15 mouse cellular contexts compared by ENCODE assay signal in genomic region chr16:57302792-57303698, GRCm38 (mm10). TPM values are rescaled to one million over a fixed set of nuclear protein-coding genes. Genes with fewer than 3 reads are reported as not detected.
DNase-seq lines count a peak whose midpoint lies in the region; ATAC-seq and TF ChIP-seq lines count a peak whose summit lies in the region.
"Had no signal": no experiment of that assay in that cellular context is flagged by ENCODE, and none has a peak within 500 bp of the region (broad histone marks: within the 10 kb centered on the region; RNA-seq: fewer than 3 reads in every experiment).

No protein-coding gene starts in this region.

- no peaks in the 10 kb centered on the region for H3K36me3 ChIP-seq in forebrain, embryonic 11.5 days (ENCODE audit: control insufficient read depth, insufficient read depth, low read length)
- 0 out of 2 replicates have a peak, but pooled peaks cover 2% of the 10 kb centered on the region for H3K36me3 ChIP-seq in forebrain, embryonic 10.5 days (replicated peaks)
- no peaks in the 10 kb centered on the region for H3K36me3 ChIP-seq in embryonic facial prominence, embryonic 12.5 days
- H3K36me3 ChIP-seq in hindbrain, embryonic 12.5 days, result no peaks in the 10 kb centered on the region
- H3K36me3 ChIP-seq in limb, embryonic 14.5 days (ENCODE audit: control insufficient read depth, insufficient read depth, low read length), result no peaks in the 10 kb centered on the region

- H3K4me3 ChIP-seq in forebrain, embryonic 11.5 days (ENCODE audit: low read depth, low read length), result no peak overlapping the region
- no peak overlapping the region for H3K4me3 ChIP-seq in forebrain, embryonic 10.5 days
- no peak overlapping the region for H3K4me3 ChIP-seq in embryonic facial prominence, embryonic 12.5 days
- H3K4me3 ChIP-seq in hindbrain, embryonic 12.5 days, result no peak overlapping the region
- H3K4me3 ChIP-seq in limb, embryonic 14.5 days (replicated peaks; ENCODE audit: low read length), result peak overlapping the region; percentile 14

- H3K4me2 ChIP-seq in forebrain, embryonic 11.5 days (ENCODE audit: low read depth, low read length, severe bottlenecking), result no peak overlapping the region
- peak overlapping the region; percentile 44 for H3K4me2 ChIP-seq in embryonic facial prominence, embryonic 12.5 days (replicated peaks)
- H3K4me2 ChIP-seq in hindbrain, embryonic 12.5 days (replicated peaks), result 0 out of 2 replicates have a peak overlapping the region, but pooled peaks have one; percentile 25
- H3K4me2 ChIP-seq in limb, embryonic 14.5 days (replicated peaks; ENCODE audit: low read depth, low read length, severe bottlenecking), result peak overlapping the region; percentile 43

- H3K27ac ChIP-seq in forebrain, embryonic 11.5 days (ENCODE audit: low read depth, low read length), result no peak overlapping the region
- H3K27ac ChIP-seq in forebrain, embryonic 10.5 days, result no peak overlapping the region
- H3K27ac ChIP-seq in embryonic facial prominence, embryonic 12.5 days, result no peak overlapping the region
- no peak overlapping the region for H3K27ac ChIP-seq in hindbrain, embryonic 12.5 days
- no peak overlapping the region for H3K27ac ChIP-seq in limb, embryonic 14.5 days (replicated peaks; ENCODE audit: low read depth, low read length)
- H3K27ac ChIP-seq: kidney, postnatal 0 days had no signal

- H3K9ac ChIP-seq in forebrain, embryonic 11.5 days (ENCODE audit: low read length), result no peak overlapping the region
- H3K9ac ChIP-seq in embryonic facial prominence, embryonic 12.5 days, result no peak overlapping the region
- H3K9ac ChIP-seq in hindbrain, embryonic 12.5 days, result no peak overlapping the region
- 0 out of 2 replicates have a peak overlapping the region, but pooled peaks have one; percentile 25 for H3K9ac ChIP-seq in limb, embryonic 14.5 days (ENCODE audit: low read depth, low read length, severe bottlenecking)
- H3K9ac ChIP-seq: liver, postnatal 0 days had no signal

- H3K27me3 ChIP-seq in forebrain, embryonic 11.5 days (ENCODE audit: control insufficient read depth, insufficient read depth, low read length), result no peaks in the 10 kb centered on the region
- H3K27me3 ChIP-seq in forebrain, embryonic 10.5 days (ENCODE audit: poor library complexity, severe bottlenecking), result no peaks in the 10 kb centered on the region
- no peaks in the 10 kb centered on the region for H3K27me3 ChIP-seq in embryonic facial prominence, embryonic 12.5 days
- H3K27me3 ChIP-seq in hindbrain, embryonic 12.5 days, result no peaks in the 10 kb centered on the region
- no peaks in the 10 kb centered on the region for H3K27me3 ChIP-seq in limb, embryonic 14.5 days (ENCODE audit: control insufficient read depth, insufficient read depth, low read length)

- TF ChIP-seq POLR2A in limb, embryonic 14.5 days (IDR thresholded peaks at IDR 0.05; ENCODE audit: borderline replicate concordance, extremely low read depth, insufficient read depth, insufficient read length), result no peak

- no peak for DNase-seq in forebrain, embryonic 11.5 days (ENCODE audit: low spot score)
- DNase-seq in forebrain, embryonic 10.5 days (ENCODE audit: extremely low spot score, low spot score), result no peak
- peak; percentile 37 for DNase-seq in limb, embryonic 14.5 days (ENCODE audit: low spot score)
- no peak for DNase-seq in testis, postnatal 14 days (ENCODE audit: low spot score)
- no peak for DNase-seq in left cerebral cortex, postnatal 25 days (ENCODE audit: low spot score in 2 of 2)
- DNase-seq in frontal cortex, adult 2 months (ENCODE audit: extremely low spot score in 1 of 2, low spot score in 1 of 2), result no peak
- DNase-seq: cerebellum, adult 2 months; liver, postnatal 0 days; thymus, postnatal 14 days had no signal

- no peaks in the 10 kb centered on the region for H3K4me1 ChIP-seq in forebrain, embryonic 11.5 days (replicated peaks; ENCODE audit: control insufficient read depth, insufficient read depth, low read length)
- H3K4me1 ChIP-seq in forebrain, embryonic 10.5 days, result peaks cover 28% of the 10 kb centered on the region
- peaks cover 11% of the 10 kb centered on the region for H3K4me1 ChIP-seq in embryonic facial prominence, embryonic 12.5 days
- H3K4me1 ChIP-seq in hindbrain, embryonic 12.5 days, result peaks cover 6% of the 10 kb centered on the region; the same call in 1 of the 2 replicates
- H3K4me1 ChIP-seq in limb, embryonic 14.5 days (ENCODE audit: control insufficient read depth, insufficient read depth, low read length), result peaks cover 19% of the 10 kb centered on the region

- intact Hi-C loops in left cerebral cortex, postnatal 25 days (cut with DNase I), result no loop called here

- ATAC-seq in forebrain, embryonic 11.5 days (replicated peaks; ENCODE audit: low FRiP score), result 0 out of 2 replicates have a peak, but pooled peaks have one; percentile 21
- no peak; the same call in 1 of the 2 replicates for ATAC-seq in embryonic facial prominence, embryonic 12.5 days (ENCODE audit: insufficient number of reproducible peaks, insufficient read depth, low FRiP score, low TSS enrichment)
- ATAC-seq in hindbrain, embryonic 12.5 days (ENCODE audit: low FRiP score), result 0 out of 2 replicates have a peak, but pooled peaks have one; percentile 29
- peak; percentile 71 for ATAC-seq in limb, embryonic 14.5 days (ENCODE audit: low FRiP score, low read depth)
- ATAC-seq: liver, postnatal 0 days had no signal

- 79% methylated on average over 25 of the region's 25 CpGs for WGBS in forebrain, embryonic 11.5 days
- WGBS in forebrain, embryonic 10.5 days, result 82% methylated on average over 25 of the region's 25 CpGs
- 58% methylated on average over 25 of the region's 25 CpGs for WGBS in embryonic facial prominence, embryonic 12.5 days
- 65% methylated on average over 25 of the region's 25 CpGs for WGBS in hindbrain, embryonic 12.5 days
- whole genome bisulfite sequencing in limb, embryonic 14.5 days, result 29% methylated on average over 25 of the region's 25 CpGs

- no peaks in the 10 kb centered on the region for H3K9me3 ChIP-seq in forebrain, embryonic 11.5 days (ENCODE audit: control insufficient read depth, low read length)
- H3K9me3 ChIP-seq in forebrain, embryonic 10.5 days, result no peaks in the 10 kb centered on the region
- no peaks in the 10 kb centered on the region for H3K9me3 ChIP-seq in embryonic facial prominence, embryonic 12.5 days
- H3K9me3 ChIP-seq in hindbrain, embryonic 12.5 days (replicated peaks), result no peaks in the 10 kb centered on the region
- no peaks in the 10 kb centered on the region for H3K9me3 ChIP-seq in limb, embryonic 14.5 days (ENCODE audit: control insufficient read depth, low read length)

RNA-seq across cellular contexts. Expression of gene Tmem30c, which starts 10.4 kb away (rescaled TPM):
- polyA plus RNA-seq in forebrain, embryonic 11.5 days (2014; fragmentation: Nextera tagmentation; extraction: Ambion mirVana), result 0.24 TPM in 1 of 2 replicates, not detected in the other
- 0.22 TPM in 1 of 2 replicates, not detected in the other for polyA plus RNA-seq in forebrain, embryonic 10.5 days (2016; fragmentation: Nextera tagmentation; extraction: Ambion mirVana)
- polyA plus RNA-seq in embryonic facial prominence, embryonic 12.5 days (2016; fragmentation: Nextera tagmentation; extraction: Ambion mirVana), result 0.14 TPM in 1 of 2 replicates, not detected in the other
- polyA plus RNA-seq in hindbrain, embryonic 12.5 days (2016; fragmentation: Nextera tagmentation; extraction: Ambion mirVana), result 0.08 TPM in 1 of 2 replicates, not detected in the other
- polyA plus RNA-seq in limb, embryonic 14.5 days (2012; rRNA removed), result 0.08 and 0.35 TPM in 2 replicates
- not detected in 2 replicates for polyA plus RNA-seq in limb, embryonic 14.5 days (2014; fragmentation: Nextera tagmentation; extraction: Ambion mirVana)
- under 1 TPM; 0.18 to 0.53 TPM for total RNA-seq in left cerebral cortex, postnatal 25 days (2021)
- 1.5 and 1.7 TPM in 2 replicates for polyA plus RNA-seq in frontal cortex, adult 2 months (2012; rRNA removed)
- total RNA-seq: adrenal gland, adult 18-20 months; granulocyte monocyte progenitor cell, adult 5-6 weeks had no signal
- polyA plus RNA-seq: intestine, embryonic 14.5 days; kidney, postnatal 0 days; liver, postnatal 0 days had no signal

RNA-seq across cellular contexts. Expression of gene Filip1l, which starts 49.8 kb away (rescaled TPM):
- 8.1 and 10.0 TPM in 2 replicates for polyA plus RNA-seq in forebrain, embryonic 11.5 days (2014; fragmentation: Nextera tagmentation; extraction: Ambion mirVana)
- 6.3 and 6.7 TPM in 2 replicates for polyA plus RNA-seq in forebrain, embryonic 10.5 days (2016; fragmentation: Nextera tagmentation; extraction: Ambion mirVana)
- polyA plus RNA-seq in embryonic facial prominence, embryonic 12.5 days (2016; fragmentation: Nextera tagmentation; extraction: Ambion mirVana), result 24.2 and 27.4 TPM in 2 replicates
- 8.5 and 9.8 TPM in 2 replicates for polyA plus RNA-seq in hindbrain, embryonic 12.5 days (2016; fragmentation: Nextera tagmentation; extraction: Ambion mirVana)
- 21.4 and 30.3 TPM in 2 replicates for polyA plus RNA-seq in limb, embryonic 14.5 days (2012; rRNA removed)
- polyA plus RNA-seq in limb, embryonic 14.5 days (2014; fragmentation: Nextera tagmentation; extraction: Ambion mirVana), result 43.9 and 50.6 TPM in 2 replicates
- total RNA-seq in left cerebral cortex, postnatal 25 days (2021), result 1 to 10 TPM; 3.0 to 3.5 TPM
- polyA plus RNA-seq in frontal cortex, adult 2 months (2012; rRNA removed), result 10.6 and 10.9 TPM in 2 replicates
